ENCODE assay signal across 17 mouse cellular contexts in genomic region chr12:54164040-54164723, GRCm38 (mm10). TPM values are rescaled to one million over a fixed set of nuclear protein-coding genes. Genes with fewer than 3 reads are reported as not detected.
DNase-seq lines count a peak whose midpoint lies in the region; ATAC-seq and TF ChIP-seq lines count a peak whose summit lies in the region.
"Had no signal": no experiment of that assay in that cellular context is flagged by ENCODE, and none has a peak within 500 bp of the region (broad histone marks: within the 10 kb centered on the region; RNA-seq: fewer than 3 reads in every experiment).

No protein-coding gene starts in this region.

- H3K9me3 ChIP-seq in hindbrain, embryonic 10.5 days = no peaks in the 10 kb centered on the region
- no peaks in the 10 kb centered on the region for H3K9me3 ChIP-seq in hindbrain, embryonic 13.5 days
- H3K9me3 ChIP-seq in midbrain, embryonic 14.5 days (ENCODE audit: control insufficient read depth, low read length) = no peaks in the 10 kb centered on the region
- no peaks in the 10 kb centered on the region for H3K9me3 ChIP-seq in midbrain, postnatal 0 days (ENCODE audit: low read length)
- H3K9me3 ChIP-seq in intestine, postnatal 0 days (ENCODE audit: control insufficient read depth) = no peaks in the 10 kb centered on the region
- H3K9me3 ChIP-seq: forebrain, embryonic 13.5 days; neural tube, embryonic 12.5 days had no signal

- H3K9ac ChIP-seq in hindbrain, embryonic 13.5 days = no peak overlapping the region
- no peak overlapping the region for H3K9ac ChIP-seq in midbrain, embryonic 14.5 days (replicated peaks; ENCODE audit: low read length)
- no peak overlapping the region for H3K9ac ChIP-seq in midbrain, postnatal 0 days (replicated peaks; ENCODE audit: low read length, poor library complexity, severe bottlenecking)
- H3K9ac ChIP-seq in intestine, postnatal 0 days (ENCODE audit: low read depth, low read length) = no peak overlapping the region
- H3K9ac ChIP-seq: forebrain, embryonic 13.5 days; neural tube, embryonic 12.5 days had no signal

- ATAC-seq in hindbrain, embryonic 13.5 days (ENCODE audit: low FRiP score) = no peak
- no peak for ATAC-seq in midbrain, embryonic 14.5 days (ENCODE audit: low FRiP score, low TSS enrichment)
- no peak for ATAC-seq in midbrain, postnatal 0 days (ENCODE audit: low FRiP score)
- peak; percentile 31 for ATAC-seq in intestine, postnatal 0 days
- ATAC-seq: forebrain, embryonic 13.5 days had no signal

- whole genome bisulfite sequencing in hindbrain, embryonic 10.5 days = 13% methylated on average over 9 of the region's 9 CpGs
- WGBS in hindbrain, embryonic 13.5 days = 18% methylated on average over 9 of the region's 9 CpGs
- WGBS in midbrain, embryonic 14.5 days = 6% methylated on average over 9 of the region's 9 CpGs
- WGBS in midbrain, postnatal 0 days = 23% methylated on average over 9 of the region's 9 CpGs
- WGBS in intestine, postnatal 0 days = 46% methylated on average over 9 of the region's 9 CpGs

- H3K27ac ChIP-seq in hindbrain, embryonic 10.5 days = peak overlapping the region; percentile 73
- no peak overlapping the region for H3K27ac ChIP-seq in hindbrain, embryonic 13.5 days
- H3K27ac ChIP-seq in midbrain, embryonic 14.5 days (replicated peaks; ENCODE audit: low read depth, low read length) = no peak overlapping the region
- H3K27ac ChIP-seq in midbrain, postnatal 0 days (ENCODE audit: low read depth, low read length) = no peak overlapping the region
- H3K27ac ChIP-seq in intestine, postnatal 0 days (ENCODE audit: low read depth, low read length) = peak overlapping the region; percentile 50
- H3K27ac ChIP-seq: forebrain, embryonic 13.5 days; neural tube, embryonic 12.5 days had no signal

- H3K4me3 ChIP-seq in hindbrain, embryonic 10.5 days = 0 out of 2 replicates have a peak overlapping the region, but pooled peaks have one; percentile 4
- H3K4me3 ChIP-seq in hindbrain, embryonic 13.5 days = no peak overlapping the region
- no peak overlapping the region for H3K4me3 ChIP-seq in midbrain, embryonic 14.5 days (replicated peaks; ENCODE audit: low read depth, low read length)
- no peak overlapping the region for H3K4me3 ChIP-seq in midbrain, postnatal 0 days (ENCODE audit: low read depth, low read length)
- H3K4me3 ChIP-seq in intestine, postnatal 0 days (ENCODE audit: low read depth, low read length) = no peak overlapping the region
- H3K4me3 ChIP-seq: forebrain, embryonic 13.5 days; neural tube, embryonic 12.5 days had no signal

- no peaks in the 10 kb centered on the region for H3K36me3 ChIP-seq in hindbrain, embryonic 10.5 days
- no peaks in the 10 kb centered on the region for H3K36me3 ChIP-seq in hindbrain, embryonic 13.5 days
- no peaks in the 10 kb centered on the region for H3K36me3 ChIP-seq in midbrain, embryonic 14.5 days (ENCODE audit: control insufficient read depth, insufficient read depth, low read length)
- no peaks in the 10 kb centered on the region for H3K36me3 ChIP-seq in midbrain, postnatal 0 days (ENCODE audit: insufficient read depth, low read length)
- no peaks in the 10 kb centered on the region for H3K36me3 ChIP-seq in intestine, postnatal 0 days (ENCODE audit: control insufficient read depth, insufficient read depth)
- H3K36me3 ChIP-seq: neural tube, embryonic 12.5 days had no signal

- no peak for DNase-seq in hindbrain, embryonic 10.5 days (ENCODE audit: low spot score)
- DNase-seq in midbrain, embryonic 14.5 days = peak; percentile 56
- DNase-seq in midbrain, postnatal 0 days (ENCODE audit: low spot score) = no peak
- DNase-seq in right cerebral cortex, adult 2 months (ENCODE audit: low spot score in 2 of 2) = no peak
- no peak for DNase-seq in thymus, postnatal 0 days (ENCODE audit: low spot score)
- DNase-seq in left cerebral cortex, adult 8-10 months (ENCODE audit: low spot score in 2 of 2) = no peak
- DNase-seq: adrenal gland, postnatal 25 days; cerebellum, adult 9-11 months; gastrocnemius, postnatal 25 days; heart, postnatal 36 days; kidney, adult 18-20 months; retina, postnatal 1 day; thymus, postnatal 36 days had no signal

- H3K27me3 ChIP-seq in hindbrain, embryonic 10.5 days (ENCODE audit: insufficient read depth, poor library complexity, severe bottlenecking) = peaks cover 42% of the 10 kb centered on the region
- peaks cover 41% of the 10 kb centered on the region for H3K27me3 ChIP-seq in hindbrain, embryonic 13.5 days
- peaks cover 6% of the 10 kb centered on the region; the same call in 1 of the 2 replicates for H3K27me3 ChIP-seq in midbrain, embryonic 14.5 days (ENCODE audit: control insufficient read depth, insufficient read depth, low read length)
- H3K27me3 ChIP-seq in midbrain, postnatal 0 days (ENCODE audit: insufficient read depth, low read length) = no peaks in the 10 kb centered on the region; the same call in 1 of the 2 replicates
- no peaks in the 10 kb centered on the region for H3K27me3 ChIP-seq in intestine, postnatal 0 days (replicated peaks; ENCODE audit: control insufficient read depth, insufficient read depth, low read length)

- no peak overlapping the region for H3K4me2 ChIP-seq in hindbrain, embryonic 13.5 days
- H3K4me2 ChIP-seq in midbrain, embryonic 14.5 days (ENCODE audit: low read length) = no peak overlapping the region
- no peak overlapping the region for H3K4me2 ChIP-seq in midbrain, postnatal 0 days (ENCODE audit: low read depth, low read length, poor library complexity, severe bottlenecking)
- H3K4me2 ChIP-seq in intestine, postnatal 0 days (replicated peaks; ENCODE audit: low read depth) = no peak overlapping the region
- H3K4me2 ChIP-seq: forebrain, embryonic 13.5 days; neural tube, embryonic 12.5 days had no signal

- peaks cover 37% of the 10 kb centered on the region for H3K4me1 ChIP-seq in hindbrain, embryonic 10.5 days (replicated peaks)
- peaks cover 23% of the 10 kb centered on the region for H3K4me1 ChIP-seq in hindbrain, embryonic 13.5 days (replicated peaks)
- H3K4me1 ChIP-seq in midbrain, embryonic 14.5 days (ENCODE audit: control insufficient read depth, insufficient read depth, low read length) = peaks cover 14% of the 10 kb centered on the region; the same call in 1 of the 2 replicates
- peaks cover 7% of the 10 kb centered on the region; the same call in 1 of the 2 replicates for H3K4me1 ChIP-seq in midbrain, postnatal 0 days (ENCODE audit: insufficient read depth, low read length)
- H3K4me1 ChIP-seq in intestine, postnatal 0 days (replicated peaks; ENCODE audit: control insufficient read depth, insufficient read depth, low read length) = peaks cover 5% of the 10 kb centered on the region

- TF ChIP-seq CTCF in midbrain, postnatal 0 days (IDR thresholded peaks at IDR 0.05) = no peak
- no peak for TF ChIP-seq CTCF in intestine, postnatal 0 days (IDR thresholded peaks at IDR 0.05; ENCODE audit: low read depth)

RNA-seq across cellular contexts. Expression of gene Egln3, which starts 39.5 kb away (rescaled TPM):
- 4.6 and 5.9 TPM in 2 replicates for polyA plus RNA-seq in hindbrain, embryonic 10.5 days (2016; fragmentation: Nextera tagmentation; extraction: Ambion mirVana)
- polyA plus RNA-seq in hindbrain, embryonic 13.5 days (2015; fragmentation: Nextera tagmentation; extraction: Ambion mirVana) = 4.7 and 5.8 TPM in 2 replicates
- 5.6 and 5.9 TPM in 2 replicates for polyA plus RNA-seq in midbrain, embryonic 14.5 days (2014; fragmentation: Nextera tagmentation; extraction: Ambion mirVana)
- total RNA-seq in midbrain, postnatal 0 days (2014; rRNA removed) = 8.0 and 11.2 TPM in 2 replicates
- polyA plus RNA-seq in midbrain, postnatal 0 days (2015; fragmentation: Nextera tagmentation; extraction: Ambion mirVana) = 3.5 and 3.6 TPM in 2 replicates
- polyA plus RNA-seq in intestine, postnatal 0 days (2015; fragmentation: Nextera tagmentation; extraction: Ambion mirVana) = 39.2 and 41.9 TPM in 2 replicates
- polyA plus RNA-seq in thymus, postnatal 0 days (2015; fragmentation: Nextera tagmentation; extraction: Ambion mirVana) = 17.8 and 18.4 TPM in 2 replicates
- 10 to 100 TPM in 1 of 4 experiments, 1 to 10 TPM in 3; 8.8 to 10.8 (median 9.7) TPM for total RNA-seq in left cerebral cortex, adult 8-10 months (2022)

Comparison
In these comparisons a context has a peak if more than half of its experiments do, and no peak if none do; other contexts are left out.
1. H3K27ac ChIP-seq: peak in hindbrain, embryonic 10.5 days (single experiment) and intestine, postnatal 0 days (single experiment); none in hindbrain, embryonic 13.5 days (single experiment), midbrain, embryonic 14.5 days (single experiment) and midbrain, postnatal 0 days (single experiment).